Mouse (Mus musculus) midbrain, embryonic 13.5 days (tissue): ENCODE measurements at regions not wholly inside any gene's neighbourhood (a gene's known extent, or its start where the extent isn't known, plus 50 kb on each side); places are given as distances from the start of the nearest gene placed in this dataset.
A peak's percentile ranks its signal among the peaks of the same experiment; 100 is the strongest.

Source experiments
- ATAC-seq: fragments of 200-750 bp; cut with Nextera tagmentation; 2 replicates; pipeline ENCODE4 v1.8.0; 2017; ENCODE audit warnings: mild to moderate bottlenecking, moderate TSS enrichment, moderate library complexity
- H3K27ac ChIP-seq: fragments of 300-500 bp; sonication (generic); 2 replicates; pipeline ENCODE4 v1.5.1; 2015; ENCODE audit warnings: inconsistent platforms, mild to moderate bottlenecking, moderate library complexity
- H3K27me3 ChIP-seq: fragments of 300-500 bp; sonication (generic); 2 replicates; pipeline ENCODE4 v1.6.1; 2015; ENCODE audit warnings: mild to moderate bottlenecking, inconsistent platforms
- H3K36me3 ChIP-seq: fragments of 300-500 bp; sonication (generic); 2 replicates; pipeline ENCODE4 v1.6.1; 2015; ENCODE audit warnings: mild to moderate bottlenecking, inconsistent platforms
- H3K4me1 ChIP-seq: fragments of 300-500 bp; sonication (generic); replicated peaks from 2 replicates; pipeline ENCODE4 v1.6.1; 2015; ENCODE audit warnings: inconsistent platforms
- H3K4me2 ChIP-seq: fragments of 300-500 bp; sonication (generic); replicated peaks from 2 replicates; pipeline ENCODE4 v1.6.1; 2015; ENCODE audit warnings: moderate library complexity, mild to moderate bottlenecking, inconsistent platforms
- H3K4me3 ChIP-seq: fragments of 300-500 bp; sonication (generic); replicated peaks from 2 replicates; pipeline ENCODE4 v1.5.1; 2015; ENCODE audit warnings: mild to moderate bottlenecking, inconsistent platforms
- H3K9ac ChIP-seq: fragments of 300-500 bp; sonication (generic); replicated peaks from 2 replicates; pipeline ENCODE4 v1.6.1; 2015; ENCODE audit warnings: mild to moderate bottlenecking, inconsistent platforms
- H3K9me3 ChIP-seq: fragments of 300-500 bp; sonication (generic); 2 replicates; pipeline ENCODE4 v1.6.1; 2016; ENCODE audit warnings: mild to moderate bottlenecking, inconsistent platforms
- WGBS: fragments of 180-500 bp; shearing (Covaris S2); methylation state at CpG from one replicate; pipeline ENCODE4 v1.1.7; 2015; 5-methylcytosine and 5-hydroxymethylcytosine counted together

DNA sequence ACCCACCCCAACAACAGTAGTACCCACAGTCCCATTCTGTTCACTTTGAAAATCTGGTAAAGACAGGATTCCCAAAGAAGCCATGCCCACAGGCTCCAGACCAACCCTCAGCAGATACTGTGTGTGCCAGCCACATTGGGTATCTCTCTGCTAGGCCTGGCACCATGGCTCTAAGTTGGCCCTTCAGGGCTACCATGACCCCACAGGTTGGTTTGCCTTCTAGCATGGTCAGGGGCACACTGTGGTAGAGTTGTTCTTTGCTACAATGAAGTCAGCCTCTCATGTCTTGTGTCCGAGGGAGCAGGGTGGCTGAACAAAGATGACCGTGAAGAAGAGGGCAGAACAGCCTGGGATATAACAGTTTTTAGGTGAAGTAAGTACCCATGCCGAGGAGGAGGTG is 59.8 kb upstream of the Slco4a1 start:
- 75% methylated on average over 3 of the region's 3 CpGs for WGBS
- peaks cover 2% of the 10 kb centered on the region; the same call in 1 of the 2 replicates for H3K27me3 ChIP-seq
- no peaks in the 10 kb centered on the region for H3K9me3 ChIP-seq
- ATAC-seq: no peak
- no peak overlapping the region for H3K4me3 ChIP-seq
- no peaks in the 10 kb centered on the region for H3K36me3 ChIP-seq
- no peak overlapping the region for H3K4me2 ChIP-seq
- H3K4me1 ChIP-seq: no peaks in the 10 kb centered on the region
- no peak overlapping the region for H3K9ac ChIP-seq
- no peak overlapping the region for H3K27ac ChIP-seq

DNA sequence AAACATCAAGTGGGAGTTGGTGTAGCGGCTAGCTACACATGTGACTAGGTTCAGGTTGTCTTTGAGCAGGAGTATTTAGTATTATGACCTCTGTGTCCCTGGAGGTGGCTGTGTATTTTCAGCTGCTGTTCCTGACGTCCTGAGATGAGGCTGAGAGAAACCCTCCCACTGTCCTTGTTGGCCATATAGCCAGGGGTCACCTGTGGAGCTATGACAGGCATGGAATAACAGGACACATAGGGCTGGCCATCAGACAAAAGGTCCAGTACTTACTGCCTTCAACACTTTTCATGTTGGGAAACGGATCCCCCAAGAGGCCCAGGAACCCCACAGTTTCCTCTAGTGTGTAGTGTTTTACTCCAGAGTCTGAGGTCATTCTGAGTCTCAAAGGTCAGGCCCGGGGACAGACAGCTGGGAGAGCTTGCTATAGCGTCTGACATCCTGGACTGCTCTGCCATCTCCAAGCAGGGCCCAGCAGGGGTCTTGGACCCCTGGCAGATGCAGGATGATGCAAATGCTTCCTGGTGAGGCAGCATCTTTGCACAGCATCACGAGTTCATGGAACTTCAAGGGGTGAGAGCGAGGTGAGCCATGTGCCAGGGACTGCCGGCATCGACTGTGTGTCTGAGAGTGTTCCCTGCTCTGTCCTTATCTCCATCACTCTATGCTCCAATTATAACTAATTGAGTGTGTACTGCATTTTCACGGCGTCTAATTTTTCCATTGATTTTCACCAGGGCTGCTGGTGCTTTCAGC is 60.6 kb upstream of the Slco4a1 start:
- Histone ChIP-seq H3K36me3 (no peaks in the 10 kb centered on the region), H3K4me2 (no peak overlapping the region), H3K4me3 (no peak overlapping the region), H3K9me3 (no peaks in the 10 kb centered on the region), H3K27me3 (peaks cover 4% of the 10 kb centered on the region; the same call in 1 of the 2 replicates), H3K27ac (no peak overlapping the region), H3K9ac (no peak overlapping the region), H3K4me1 (no peaks in the 10 kb centered on the region)
- no peak for ATAC-seq
- 61% methylated on average over 11 of the region's 11 CpGs for WGBS

DNA sequence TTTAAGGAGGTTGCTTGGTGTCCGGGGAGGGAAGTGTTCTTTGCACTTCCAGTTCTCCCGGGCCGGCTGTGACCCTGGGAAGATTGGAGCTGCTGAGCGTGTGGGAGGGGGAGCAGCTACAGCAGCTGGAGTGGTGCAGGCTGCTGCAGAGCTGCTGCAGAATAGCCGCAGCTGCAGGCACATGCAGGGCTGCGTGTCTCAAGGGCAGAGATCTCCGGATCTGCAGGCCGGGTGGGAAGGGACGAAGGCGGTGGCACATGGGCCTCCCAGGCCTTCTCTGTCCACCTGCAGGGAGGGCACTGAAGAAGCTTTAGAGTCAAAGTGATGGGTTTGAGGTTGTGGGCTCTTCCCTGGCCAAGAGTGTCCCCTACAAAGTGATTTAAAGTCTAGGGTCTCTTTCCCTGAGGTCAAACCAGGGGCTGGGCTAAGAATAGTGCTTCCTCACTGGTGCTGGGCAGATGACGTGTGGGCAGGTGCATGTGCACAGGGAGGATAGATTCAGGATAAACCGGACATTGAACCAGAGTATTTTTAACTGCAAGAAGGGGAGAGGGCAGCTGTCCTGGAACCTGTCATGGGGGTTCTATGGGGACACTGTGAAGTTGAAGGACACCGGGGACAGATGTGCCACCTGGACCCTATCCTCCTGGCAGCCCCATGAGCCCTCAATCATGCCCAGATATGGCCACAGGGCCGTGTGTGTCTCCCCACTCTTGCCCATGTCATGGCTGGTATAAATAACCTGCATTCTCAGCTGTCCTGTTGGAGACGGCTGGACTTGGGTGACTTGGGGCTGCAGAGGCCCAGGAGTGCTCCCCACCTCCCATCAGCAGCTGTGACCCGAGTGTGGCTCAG is 58.6 kb upstream of the Gata5 start:
- Histone ChIP-seq H3K4me1 (peaks cover 8% of the 10 kb centered on the region; the same call in 1 of the 2 replicates), H3K9ac (no peak overlapping the region), H3K27me3 (peaks cover 19% of the 10 kb centered on the region), H3K27ac (no peak overlapping the region), H3K4me2 (no peak overlapping the region), H3K36me3 (no peaks in the 10 kb centered on the region), H3K9me3 (no peaks in the 10 kb centered on the region), H3K4me3 (no peak overlapping the region)
- 65% methylated on average over 16 of the region's 16 CpGs for WGBS
- no peak for ATAC-seq

DNA sequence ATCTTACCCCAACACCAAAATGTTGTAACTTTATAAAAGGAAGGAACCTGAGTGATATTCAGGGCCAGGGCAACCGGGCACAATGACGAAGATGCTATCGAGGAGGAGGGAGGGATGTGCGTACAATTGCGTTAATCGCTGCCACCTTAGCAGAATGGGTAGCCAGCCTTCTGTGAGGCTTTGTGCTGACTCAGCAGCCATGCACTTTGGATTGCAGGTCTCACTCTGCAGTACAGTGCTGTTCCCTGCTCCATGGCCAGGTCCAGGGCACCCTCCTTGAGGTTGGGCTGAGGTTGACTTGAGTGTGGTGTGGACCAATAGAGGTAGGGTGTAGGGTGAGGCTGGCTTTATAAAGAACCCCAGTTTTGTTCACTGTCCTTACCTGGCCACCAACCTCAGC is 57.8 kb upstream of the Gata5 start:
- no peak overlapping the region for H3K4me3 ChIP-seq
- peaks cover 8% of the 10 kb centered on the region; the same call in 1 of the 2 replicates for H3K4me1 ChIP-seq
- H3K36me3 ChIP-seq: no peaks in the 10 kb centered on the region
- 92% methylated on average over 6 of the region's 6 CpGs for WGBS
- H3K9ac ChIP-seq: no peak overlapping the region
- no peak overlapping the region for H3K4me2 ChIP-seq
- no peaks in the 10 kb centered on the region for H3K9me3 ChIP-seq
- no peak for ATAC-seq
- no peak overlapping the region for H3K27ac ChIP-seq
- peaks cover 25% of the 10 kb centered on the region for H3K27me3 ChIP-seq

DNA sequence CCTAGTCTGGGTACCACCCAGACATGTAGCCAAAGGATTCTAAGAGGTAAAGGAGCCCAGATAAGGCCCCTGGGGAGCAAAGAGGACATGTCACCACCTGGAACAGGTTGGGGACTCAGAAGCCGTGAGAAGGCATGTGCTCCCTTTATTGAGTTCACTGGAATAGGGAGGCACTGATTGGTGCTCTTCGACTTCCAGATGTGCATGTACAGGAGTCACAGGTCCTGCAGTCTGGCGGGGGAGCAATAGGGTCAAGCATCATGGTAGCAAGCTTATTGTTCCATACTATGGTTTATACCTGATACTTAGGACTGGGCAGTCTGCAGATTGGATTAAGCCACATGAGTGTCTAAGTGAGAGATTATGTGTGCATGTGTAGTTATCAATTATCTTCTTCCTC is 56.9 kb upstream of the Gata5 start:
- ATAC-seq: no peak
- Histone ChIP-seq H3K4me2 (no peak overlapping the region), H3K9ac (no peak overlapping the region), H3K36me3 (no peaks in the 10 kb centered on the region), H3K27me3 (peaks cover 34% of the 10 kb centered on the region), H3K4me3 (no peak overlapping the region), H3K4me1 (peaks cover 12% of the 10 kb centered on the region), H3K27ac (no peak overlapping the region), H3K9me3 (no peaks in the 10 kb centered on the region)
- 88% methylated on average over 3 of the region's 3 CpGs for WGBS

DNA sequence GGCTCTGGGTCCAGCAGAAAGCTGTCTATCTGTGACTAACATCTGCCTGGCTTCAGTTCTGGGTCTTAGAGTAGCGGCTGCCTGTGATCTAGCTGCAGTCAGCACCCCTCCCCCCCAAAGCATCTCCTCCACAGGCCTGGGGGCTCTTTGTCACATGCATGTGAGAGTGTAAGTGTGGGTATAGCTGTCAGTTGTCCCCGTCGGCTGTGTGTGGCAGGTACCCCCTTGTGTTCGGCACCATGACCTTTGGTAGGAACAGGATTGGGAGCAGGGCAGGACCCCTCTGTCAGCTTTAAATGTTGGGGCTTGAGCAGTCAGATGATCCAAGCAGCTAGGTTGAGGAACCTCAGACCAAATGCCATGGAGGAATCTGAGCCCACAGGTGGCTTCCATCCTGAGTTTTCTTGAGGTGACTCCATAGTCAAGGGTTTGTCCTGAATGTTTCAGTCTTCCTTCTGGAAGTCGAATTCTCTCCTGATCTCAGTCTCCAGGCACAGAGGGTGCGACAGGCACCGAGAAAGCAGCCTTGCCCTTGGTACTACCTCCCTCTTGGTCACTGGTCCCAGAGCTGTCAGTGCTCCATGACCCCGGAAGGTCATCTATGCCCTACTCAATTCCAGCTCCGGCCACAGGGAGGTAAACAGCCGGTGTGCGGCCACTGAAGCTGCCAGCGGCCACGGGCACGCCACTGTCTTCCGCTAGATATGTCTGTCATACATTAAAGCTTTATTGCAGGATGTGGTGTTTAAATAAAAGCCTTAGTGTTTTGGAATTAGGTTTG is 55.9 kb upstream of the Gata5 start:
- 82% methylated on average over 15 of the region's 15 CpGs for WGBS
- H3K4me1 ChIP-seq: peaks cover 18% of the 10 kb centered on the region
- no peak overlapping the region for H3K4me3 ChIP-seq
- ATAC-seq: no peak
- H3K27me3 ChIP-seq: peaks cover 35% of the 10 kb centered on the region
- H3K9me3 ChIP-seq: no peaks in the 10 kb centered on the region
- no peak overlapping the region for H3K27ac ChIP-seq
- no peak overlapping the region for H3K9ac ChIP-seq
- no peaks in the 10 kb centered on the region for H3K36me3 ChIP-seq
- H3K4me2 ChIP-seq: no peak overlapping the region

DNA sequence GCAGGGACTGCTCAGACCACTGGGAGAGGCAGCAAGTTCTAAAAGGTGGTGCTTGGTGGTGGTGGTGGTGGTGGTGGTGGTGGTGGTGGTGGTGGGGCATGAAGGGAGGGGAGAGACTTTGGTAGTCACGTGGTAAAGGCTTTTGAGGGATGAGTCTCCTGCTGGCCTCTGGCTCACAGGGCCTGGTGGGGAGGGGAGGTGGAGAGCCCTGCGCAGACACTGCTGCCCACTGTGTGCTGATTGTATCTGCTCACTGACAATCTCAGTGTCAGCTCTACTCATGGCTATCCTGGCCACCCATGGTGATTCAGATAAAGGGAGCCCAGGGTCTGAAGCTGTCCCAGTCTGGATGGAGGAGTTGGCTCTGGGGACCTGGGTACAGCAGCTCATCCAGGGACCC is 55.0 kb upstream of the Gata5 start:
- H3K4me3 ChIP-seq: no peak overlapping the region
- H3K9ac ChIP-seq: no peak overlapping the region
- no peaks in the 10 kb centered on the region for H3K36me3 ChIP-seq
- ATAC-seq: no peak
- no peak overlapping the region for H3K4me2 ChIP-seq
- no peak overlapping the region for H3K27ac ChIP-seq
- H3K9me3 ChIP-seq: no peaks in the 10 kb centered on the region
- H3K27me3 ChIP-seq: peaks cover 44% of the 10 kb centered on the region
- 17% methylated on average over 2 of the region's 2 CpGs for WGBS
- H3K4me1 ChIP-seq: peaks cover 22% of the 10 kb centered on the region

DNA sequence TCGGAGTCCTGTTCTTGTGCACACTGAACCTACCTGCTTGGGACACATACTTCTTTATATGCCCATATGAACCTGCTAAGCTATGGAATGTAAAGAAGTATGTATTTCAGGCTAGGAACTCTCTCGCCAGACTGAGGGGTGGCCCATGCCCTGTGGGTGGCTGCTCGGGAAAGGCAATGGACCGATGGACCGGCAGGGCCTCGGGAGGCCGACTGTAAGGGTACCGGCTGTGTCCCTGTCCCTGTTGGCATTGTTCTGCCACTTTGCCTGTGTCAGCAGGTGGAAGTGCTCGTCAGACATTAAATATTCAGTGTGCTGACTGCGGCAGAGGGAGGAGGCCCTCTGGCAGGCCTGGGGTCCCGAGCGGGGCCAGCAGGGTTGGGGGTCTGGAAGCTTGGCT is 54.5 kb upstream of the Gata5 start:
- ATAC-seq: no peak

DNA sequence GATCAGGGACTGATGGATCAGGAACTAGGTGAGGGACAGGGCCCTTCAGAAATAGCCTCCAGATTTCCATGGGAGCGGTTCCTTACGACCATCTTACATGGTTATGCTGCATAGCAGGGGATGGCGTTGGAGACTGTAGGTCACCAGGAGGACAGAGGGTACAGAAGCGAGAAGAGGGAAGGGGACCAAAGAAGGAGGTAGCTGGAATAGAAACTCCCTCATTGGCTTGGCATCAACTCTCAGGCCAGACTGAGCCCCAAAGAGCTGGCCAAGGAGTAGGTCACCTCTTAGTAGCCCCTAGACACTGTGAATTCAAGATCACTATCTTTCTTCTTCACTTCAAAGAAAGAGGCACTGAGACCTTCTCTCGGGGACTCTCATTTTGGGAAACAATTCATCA is 53.6 kb upstream of the Gata5 start:
- no peak for ATAC-seq
- Histone ChIP-seq H3K4me1 (peaks cover 22% of the 10 kb centered on the region), H3K9me3 (no peaks in the 10 kb centered on the region), H3K36me3 (no peaks in the 10 kb centered on the region), H3K27ac (no peak overlapping the region), H3K27me3 (peaks cover 52% of the 10 kb centered on the region), H3K9ac (no peak overlapping the region), H3K4me2 (no peak overlapping the region), H3K4me3 (no peak overlapping the region)
- WGBS: 79% methylated on average over 5 of the region's 5 CpGs

More for the DNA sequence above, 54.5 kb upstream of the Gata5 start:
- peaks cover 22% of the 10 kb centered on the region for H3K4me1 ChIP-seq
- WGBS: 47% methylated on average over 12 of the region's 12 CpGs
- peaks cover 46% of the 10 kb centered on the region for H3K27me3 ChIP-seq
- H3K9me3 ChIP-seq: no peaks in the 10 kb centered on the region
- no peak overlapping the region for H3K4me2 ChIP-seq
- no peak overlapping the region for H3K4me3 ChIP-seq
- H3K9ac ChIP-seq: no peak overlapping the region
- H3K27ac ChIP-seq: no peak overlapping the region
- H3K36me3 ChIP-seq: no peaks in the 10 kb centered on the region

DNA sequence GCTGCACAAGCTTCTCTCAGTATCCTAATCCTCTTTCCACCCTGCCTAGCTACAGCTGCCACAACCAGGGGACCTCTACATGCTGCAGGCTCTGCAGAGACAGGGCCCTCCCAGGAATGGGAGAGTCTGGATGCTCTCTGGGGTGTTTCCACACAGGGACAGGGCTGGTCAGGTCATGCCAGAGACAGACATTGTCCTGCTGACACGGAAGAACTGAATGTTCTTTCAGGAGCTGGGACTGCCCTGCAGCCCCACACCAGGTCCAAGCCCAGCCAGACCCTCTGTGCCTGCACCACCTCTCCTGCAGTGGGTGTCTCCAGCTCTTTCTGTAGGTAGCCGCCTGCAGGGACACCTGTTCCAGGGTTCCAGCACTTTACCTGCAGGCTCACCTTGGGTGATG is 52.8 kb upstream of the Gata5 start:
- no peak overlapping the region for H3K9ac ChIP-seq
- H3K27me3 ChIP-seq: peaks cover 52% of the 10 kb centered on the region
- no peak overlapping the region for H3K27ac ChIP-seq
- H3K4me3 ChIP-seq: no peak overlapping the region
- no peak for ATAC-seq
- H3K4me1 ChIP-seq: peaks cover 22% of the 10 kb centered on the region
- H3K4me2 ChIP-seq: no peak overlapping the region
- 39% methylated on average over 2 of the region's 2 CpGs for WGBS
- H3K36me3 ChIP-seq: no peaks in the 10 kb centered on the region
- no peaks in the 10 kb centered on the region for H3K9me3 ChIP-seq

DNA sequence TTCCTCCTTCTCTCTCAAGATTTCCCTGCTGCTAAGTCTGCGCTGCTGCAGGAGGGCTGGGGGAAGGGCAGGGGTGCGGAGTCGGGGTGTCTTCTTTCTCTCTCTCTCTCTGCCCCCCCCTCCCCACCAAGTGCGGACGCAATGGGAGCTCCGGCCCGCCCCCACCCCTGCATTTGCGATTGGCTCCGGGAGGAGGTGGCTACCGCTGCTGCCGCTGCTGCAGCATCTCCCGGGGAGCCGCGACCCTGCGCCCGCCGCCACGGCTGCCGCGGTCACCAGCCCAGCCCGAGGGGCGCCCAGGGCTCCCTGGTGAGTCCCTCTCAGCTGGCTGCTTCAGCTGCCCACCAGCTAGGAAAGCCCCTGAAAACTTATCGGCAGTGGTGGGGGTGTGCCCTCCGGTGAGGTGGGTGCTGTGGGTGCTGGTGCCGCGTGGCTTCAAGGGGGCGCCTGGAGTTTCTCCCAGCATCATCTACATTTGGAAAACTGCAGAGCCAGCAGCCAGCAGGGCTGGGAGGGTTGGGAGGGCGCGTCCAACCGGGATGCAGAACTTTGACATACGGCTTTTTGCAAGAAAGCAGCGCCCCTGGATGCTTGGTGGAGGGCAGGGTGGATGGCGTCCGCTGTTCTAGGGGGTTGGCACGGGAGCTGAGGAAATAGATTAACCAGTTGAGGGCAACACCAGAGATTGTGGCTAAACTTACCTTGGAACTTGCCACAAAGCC is 51.6 kb upstream of the Gata5 start:
- Histone ChIP-seq H3K27me3 (peaks cover 50% of the 10 kb centered on the region), H3K4me1 (peaks cover 22% of the 10 kb centered on the region), H3K4me2 (peak overlapping the region; percentile 92), H3K9me3 (no peaks in the 10 kb centered on the region), H3K4me3 (peak overlapping the region; percentile 50), H3K36me3 (no peaks in the 10 kb centered on the region), H3K9ac (peak overlapping the region; percentile 65), H3K27ac (no peak overlapping the region)
- ATAC-seq: peak; percentile 66
- under 1% methylated on average over 29 of the region's 35 CpGs for WGBS
